Mouse (Mus musculus): ENCODE measurements around the gene Gsta2.
"Not testable (repeated sequence)": the region's sequence is repeated elsewhere in the genome, so short reads cannot be mapped to it uniquely, and the experiment has no call there.

Gene Gsta2

DNA sequence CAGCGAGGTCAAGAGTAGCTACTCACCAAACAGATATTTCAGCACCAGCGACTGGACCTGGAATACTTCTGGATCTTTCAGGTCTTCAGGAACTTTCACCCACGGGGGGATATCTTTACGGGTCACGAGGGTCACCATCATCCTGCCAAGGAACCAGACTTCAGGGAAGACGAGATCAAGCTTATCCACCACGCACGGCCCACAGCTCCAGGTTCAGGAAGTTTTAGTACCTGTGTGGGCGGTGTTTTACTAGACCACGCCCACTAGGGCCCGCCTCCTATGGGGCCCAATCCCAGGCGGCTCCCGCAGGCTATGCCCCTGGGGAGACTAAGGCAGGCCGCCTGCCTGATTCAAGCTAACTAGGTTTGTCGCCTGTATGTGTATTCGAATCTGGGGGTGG lies 12.4 kb upstream of the Gsta2 start, which contains the start of gene Dppa5a:
Dppa5a (minus strand) TSS at position 219 of the 400 bp plus-strand sequence.
- in situ Hi-C loops (cut with MseI, MboI), result not testable (repeated sequence)

DNA sequence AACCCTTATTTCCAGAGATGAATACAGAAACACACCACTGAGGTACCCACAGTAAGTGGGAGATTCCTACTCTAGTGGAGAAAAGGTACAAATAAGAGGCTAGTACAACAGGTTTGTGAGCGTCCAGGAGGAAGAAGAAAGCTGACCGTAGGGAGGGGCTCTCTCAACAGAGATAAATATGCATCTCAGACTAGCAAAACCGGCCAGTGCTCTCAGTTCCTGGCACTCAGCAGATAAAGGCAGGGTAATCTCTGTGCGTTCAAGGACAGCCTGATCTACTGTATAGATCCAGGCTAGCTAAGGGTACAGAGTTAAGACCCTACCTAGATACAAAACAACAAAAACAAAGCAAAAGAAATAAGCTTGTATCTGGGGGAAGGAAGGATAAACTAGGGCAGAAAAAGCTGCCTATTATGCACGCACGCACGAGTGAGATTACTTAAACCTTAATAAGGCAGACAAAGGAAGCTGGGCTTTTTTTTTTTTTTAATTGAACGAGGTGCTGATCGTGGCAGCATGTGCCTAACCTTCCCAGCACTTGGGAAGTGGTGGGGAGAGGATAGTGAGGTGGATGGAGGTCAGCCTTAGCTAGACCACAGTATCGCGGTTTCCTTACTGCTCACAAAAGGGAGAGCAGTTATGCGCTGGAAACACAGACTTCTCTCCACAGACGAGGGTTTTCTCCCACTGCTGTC lies 10.4 kb upstream of the Gsta2 start:
- in situ Hi-C loops (cut with MseI, MboI), result no loop called here

DNA sequence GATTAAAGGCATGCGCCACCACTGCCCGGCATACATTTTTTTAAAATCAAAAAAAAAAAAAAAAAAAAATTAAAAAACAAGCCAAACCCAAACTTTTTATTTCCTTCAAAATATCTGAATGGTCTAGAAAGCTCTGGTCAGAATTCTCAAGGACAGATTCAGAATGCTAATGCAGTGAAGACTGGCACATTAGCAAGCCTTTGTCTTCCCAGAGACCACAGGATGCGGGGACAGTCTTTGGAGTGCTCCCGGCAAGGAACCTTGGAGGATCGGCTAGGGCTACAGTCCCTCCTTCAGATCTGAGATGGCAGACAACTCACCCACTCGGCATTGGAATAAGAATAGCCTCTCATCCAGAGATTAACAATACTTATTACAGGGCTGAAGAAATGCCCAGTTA lies 9.1 kb upstream of the Gsta2 start:
- in situ Hi-C loops (cut with MseI, MboI), result no loop called here

DNA sequence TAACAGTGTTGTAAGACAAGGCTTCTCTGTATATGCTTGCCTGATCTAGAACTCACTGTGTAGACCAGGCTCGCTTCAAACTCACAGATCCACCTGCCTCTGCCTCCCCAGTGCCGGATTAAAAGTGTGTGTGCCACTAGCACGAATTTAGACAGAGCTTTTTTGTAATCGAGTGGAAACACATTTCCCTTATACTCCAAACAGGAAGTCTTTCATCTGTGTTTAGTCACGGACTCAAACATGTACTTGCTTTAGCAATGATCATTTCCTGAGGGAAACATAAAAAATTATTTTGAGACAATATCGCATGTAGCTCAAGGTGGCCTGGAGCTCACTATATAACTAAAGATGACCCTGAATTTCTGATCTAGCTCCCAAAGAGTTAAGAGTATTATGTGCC lies 7.8 kb upstream of the Gsta2 start:
- in situ Hi-C loops (cut with MseI, MboI), result no loop called here

DNA sequence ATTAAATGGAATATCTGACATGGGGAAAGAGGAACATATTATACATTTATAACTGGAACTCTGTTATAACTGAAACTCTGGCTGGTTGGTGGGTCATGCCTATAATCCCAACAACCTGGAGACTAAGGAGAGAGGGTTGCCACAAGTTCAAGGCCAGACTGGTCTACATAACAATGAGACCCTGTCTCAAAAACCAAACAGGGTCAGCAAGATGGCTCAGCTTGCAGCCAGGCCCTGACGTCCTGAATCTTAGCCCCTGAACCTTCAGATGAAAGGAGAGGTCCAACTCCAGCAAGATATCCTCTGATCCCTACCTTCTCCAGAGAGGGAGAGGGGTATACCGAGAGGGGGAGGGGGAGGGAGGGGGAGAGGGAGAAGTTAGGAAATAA lies 4.9 kb upstream of the Gsta2 start:
- in situ Hi-C loops (cut with MseI, MboI), result no loop called here

DNA sequence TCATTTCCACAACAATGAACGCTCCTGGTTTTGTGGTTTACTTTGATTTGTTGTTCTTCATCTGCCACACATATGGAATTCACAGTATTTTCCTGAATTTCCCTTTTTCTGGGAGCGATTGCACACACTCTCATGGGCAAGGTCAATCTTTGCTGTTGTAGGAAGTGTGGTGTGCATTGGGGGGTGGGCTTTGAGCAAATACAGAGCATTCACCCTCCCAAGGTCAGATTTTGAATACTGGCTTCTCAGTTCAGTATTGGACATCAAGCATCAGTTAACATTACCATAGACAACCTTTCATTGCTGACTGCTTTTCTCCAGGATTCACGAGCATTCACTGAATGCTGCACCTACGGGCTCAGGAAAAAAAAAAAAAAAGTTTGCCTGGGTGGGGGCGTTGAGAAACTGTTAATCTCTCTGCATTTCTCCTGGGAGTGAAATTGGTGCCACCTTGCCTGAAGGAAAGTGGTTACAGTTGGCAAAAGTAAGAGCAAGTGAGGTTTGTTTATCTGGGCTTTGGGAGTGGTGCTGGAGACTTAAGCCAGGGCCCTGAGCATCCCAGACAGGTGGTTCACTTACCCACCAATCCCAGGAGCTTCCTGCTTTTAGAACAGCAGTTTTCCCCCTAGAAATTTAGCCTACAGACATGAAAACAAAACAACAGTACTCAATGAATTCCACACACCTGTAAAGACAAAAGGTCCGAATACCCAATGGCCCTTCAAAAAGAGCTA lies 4.3 kb upstream of the Gsta2 start:
- in situ Hi-C loops (cut with MseI, MboI), result loop anchor here in 1 of 2 experiments (5.0 kb wide), 1 partner anchor 32 kb away; no protein-coding TSS in a partner anchor

DNA sequence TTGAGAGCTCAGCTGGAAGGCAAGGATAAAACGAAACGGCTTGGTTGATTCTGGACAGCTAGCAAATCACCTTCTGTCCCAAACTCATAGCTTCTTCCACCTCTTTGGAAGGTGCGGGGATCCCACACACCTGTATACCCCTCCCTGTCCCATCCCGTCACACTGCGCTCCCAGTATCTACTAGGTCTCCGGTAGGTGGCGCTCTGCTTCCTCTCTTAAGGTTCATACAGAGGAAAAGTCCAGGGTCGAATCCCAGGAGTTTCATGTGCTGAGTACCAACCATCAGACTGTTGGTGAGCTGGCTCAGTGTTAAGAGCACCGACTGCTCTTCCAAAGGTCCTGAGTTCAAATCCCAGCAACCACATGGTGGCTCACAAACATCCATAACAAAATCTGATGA lies 2.5 kb upstream of the Gsta2 start:
- in situ Hi-C loops (cut with MseI, MboI), result loop anchor here in 1 of 2 experiments (5.0 kb wide), 1 partner anchor 34 kb away; no protein-coding TSS in a partner anchor

DNA sequence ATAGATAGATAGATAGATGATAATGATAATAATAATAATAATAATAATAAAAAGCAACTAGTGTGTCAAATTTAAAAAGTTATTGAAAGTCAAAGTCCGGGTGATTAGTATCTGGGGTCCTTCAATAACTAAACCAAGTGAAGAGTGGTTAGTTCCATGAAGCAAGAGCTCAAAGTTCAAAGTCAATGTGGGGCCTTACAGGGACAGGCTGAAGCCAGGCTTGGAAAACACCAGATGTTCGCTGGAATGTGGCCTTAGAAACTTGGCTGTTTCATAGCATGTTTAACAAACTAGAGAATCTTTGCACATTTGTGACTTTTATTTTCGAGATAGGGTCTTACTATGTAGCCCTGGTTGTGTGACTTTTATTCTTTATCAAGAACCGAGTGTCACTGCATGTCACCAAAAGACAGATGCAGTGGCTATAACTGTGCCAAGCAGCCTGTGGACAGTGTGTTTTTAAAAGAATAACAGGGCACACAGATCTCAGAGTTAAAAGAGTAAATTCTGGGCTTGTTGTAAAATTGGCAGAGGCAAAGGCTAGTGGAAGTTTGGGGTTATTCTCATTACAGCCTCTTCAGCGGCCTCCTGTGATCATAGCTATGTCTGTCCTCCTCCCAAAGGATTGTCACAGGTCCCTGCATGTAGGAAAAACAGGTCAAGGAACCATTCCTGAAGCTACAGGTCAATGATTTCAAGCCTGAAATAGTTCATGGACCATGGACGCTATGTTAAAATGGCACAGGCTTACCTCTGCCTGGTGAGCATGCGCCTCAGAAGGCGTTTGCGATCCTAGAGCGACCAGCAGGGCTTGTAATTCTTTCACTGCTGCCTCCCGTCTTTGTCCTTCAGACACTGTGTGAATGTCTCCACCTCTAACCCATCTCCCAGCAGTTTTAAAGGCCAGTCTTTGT lies 666 bp downstream of the Gsta2 start:
- in situ Hi-C loops (cut with MseI, MboI), result loop anchor here in 1 of 2 experiments (5.0 kb wide), 1 partner anchor 37 kb away; no protein-coding TSS in a partner anchor

DNA sequence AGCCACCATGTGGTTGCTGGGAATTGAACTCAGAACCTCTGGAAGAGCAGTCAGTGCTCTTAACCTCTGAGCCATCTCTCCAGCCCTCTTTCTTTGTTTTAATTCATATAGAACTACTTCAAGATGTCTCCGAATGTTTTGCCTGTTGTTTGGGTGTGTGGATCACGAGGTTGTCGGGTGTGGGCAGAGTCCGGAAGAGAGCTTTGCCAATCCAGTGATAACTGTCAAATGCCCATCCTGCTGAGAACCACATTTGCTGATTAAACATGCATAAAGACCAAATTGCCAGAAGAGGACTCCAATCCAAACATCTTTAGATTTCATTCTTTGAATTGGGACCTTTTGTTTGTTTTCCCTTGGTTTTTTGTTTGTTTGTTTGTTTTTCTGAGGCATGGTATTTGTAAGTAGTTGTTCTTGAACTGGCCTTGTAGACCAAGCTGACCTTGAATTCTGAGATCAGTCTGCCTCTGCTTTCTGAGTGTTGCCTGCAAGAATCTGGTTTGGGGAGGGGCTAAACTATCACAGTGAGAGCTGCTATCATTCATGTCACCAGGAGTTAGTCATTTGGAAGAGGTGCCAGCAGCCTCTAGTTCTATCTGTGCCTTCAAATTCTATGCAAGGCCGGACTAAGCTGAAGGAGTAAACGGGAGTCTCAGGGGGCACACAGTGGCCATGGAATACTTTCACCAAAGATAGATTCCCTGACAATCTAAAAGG lies 3.9 kb downstream of the Gsta2 start:
- in situ Hi-C loops (cut with MseI, MboI), result no loop called here

DNA sequence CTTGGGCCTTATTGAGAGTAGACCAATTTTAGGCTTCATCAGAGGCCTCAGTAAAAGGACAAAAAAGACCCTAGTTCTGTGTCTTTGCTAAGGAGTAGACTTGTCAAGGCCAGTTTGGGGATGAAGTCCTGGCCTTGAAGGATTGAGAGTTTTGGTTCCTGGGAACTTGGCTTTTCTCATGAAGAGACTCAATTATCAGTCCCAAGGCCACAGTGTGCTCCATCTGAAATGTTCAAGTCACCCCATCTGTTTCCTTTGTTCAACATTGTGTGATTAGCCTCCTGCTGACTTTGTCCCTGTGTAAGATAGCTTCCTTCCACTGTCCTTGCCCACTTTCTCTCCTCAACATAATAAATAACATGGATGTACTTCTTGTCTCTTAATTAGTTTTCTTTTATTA lies 5.6 kb downstream of the Gsta2 start:
- in situ Hi-C loops (cut with MseI, MboI), result not testable (repeated sequence)

DNA sequence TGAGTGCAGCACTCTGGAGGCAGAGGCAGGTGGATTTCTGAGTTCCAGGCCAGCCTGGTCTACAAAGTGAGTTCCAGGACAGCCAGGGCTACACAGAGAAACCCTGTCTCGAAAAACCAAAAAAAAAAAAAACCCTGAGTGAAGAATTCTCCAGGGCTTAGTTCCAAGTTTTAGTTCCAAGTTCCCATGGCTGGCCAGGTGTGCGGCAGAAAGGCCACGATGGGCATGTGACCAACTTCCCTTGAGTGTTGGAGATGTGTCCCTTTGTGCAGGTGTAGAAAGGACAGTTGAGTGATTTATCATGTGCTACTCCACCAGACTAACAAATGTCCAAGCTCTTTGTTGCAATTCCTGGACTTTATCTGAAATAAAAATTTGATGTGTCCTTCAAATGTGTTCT lies 6.4 kb downstream of the Gsta2 start:
- in situ Hi-C loops (cut with MseI, MboI), result not testable (repeated sequence)

DNA sequence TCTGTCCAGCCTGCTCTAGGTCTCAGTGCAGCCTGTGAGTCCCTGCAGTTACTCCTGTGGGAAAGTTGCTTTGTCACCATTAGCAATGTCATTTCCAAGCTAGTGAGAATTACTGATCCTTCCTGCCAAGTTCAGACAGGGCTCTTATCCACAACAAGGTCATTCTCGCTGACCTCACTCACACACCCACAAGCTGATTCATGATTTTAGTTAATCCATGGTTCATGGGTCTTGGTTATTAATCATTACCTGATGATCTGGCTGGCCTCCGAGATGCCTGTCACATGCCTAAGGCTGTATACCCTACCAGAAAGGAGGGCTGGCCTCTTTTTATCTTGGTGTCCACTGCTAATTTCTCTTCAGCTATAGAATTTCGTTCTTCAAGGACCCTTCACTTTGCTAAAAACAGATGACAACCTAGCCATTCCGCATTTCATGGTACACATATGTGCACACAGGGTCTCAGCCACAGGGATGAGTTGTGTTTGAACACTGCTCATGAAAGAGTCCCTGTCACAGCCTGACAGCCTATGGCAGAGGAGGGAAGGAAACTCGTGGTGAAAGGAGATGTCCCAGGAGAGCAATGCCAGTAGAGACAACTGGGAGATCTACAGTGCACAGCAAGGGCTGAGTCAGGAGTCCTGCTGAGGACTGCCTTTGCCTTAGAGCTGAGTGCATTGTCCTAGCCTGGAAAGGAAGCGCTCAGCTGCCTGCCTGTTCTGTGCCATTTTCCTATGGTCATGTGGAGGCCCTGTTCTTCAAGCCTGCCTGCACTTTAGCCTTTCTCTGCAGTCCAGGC lies 7.2 kb downstream of the Gsta2 start:
- in situ Hi-C loops (cut with MseI, MboI), result not testable (repeated sequence)

DNA sequence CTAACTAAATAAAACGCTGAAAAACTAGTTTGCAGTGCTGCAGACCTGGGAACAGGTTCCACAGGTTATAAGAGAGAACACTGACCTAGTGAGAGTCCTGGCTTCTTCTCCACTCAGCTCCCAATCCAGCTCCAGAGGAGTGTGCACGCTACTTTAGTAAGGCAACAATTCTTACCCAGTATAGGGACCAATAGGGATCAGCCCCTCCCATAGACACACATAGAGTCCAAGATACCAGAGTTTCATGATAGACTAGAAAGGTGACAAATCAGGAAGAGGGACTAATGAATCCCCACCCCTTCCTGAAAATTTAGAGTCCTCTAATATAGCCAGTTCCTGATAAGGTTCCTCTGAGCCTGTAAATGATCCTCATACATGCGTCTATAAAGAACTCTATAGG lies 8.6 kb downstream of the Gsta2 start:
- in situ Hi-C loops (cut with MseI, MboI), result no loop called here

DNA sequence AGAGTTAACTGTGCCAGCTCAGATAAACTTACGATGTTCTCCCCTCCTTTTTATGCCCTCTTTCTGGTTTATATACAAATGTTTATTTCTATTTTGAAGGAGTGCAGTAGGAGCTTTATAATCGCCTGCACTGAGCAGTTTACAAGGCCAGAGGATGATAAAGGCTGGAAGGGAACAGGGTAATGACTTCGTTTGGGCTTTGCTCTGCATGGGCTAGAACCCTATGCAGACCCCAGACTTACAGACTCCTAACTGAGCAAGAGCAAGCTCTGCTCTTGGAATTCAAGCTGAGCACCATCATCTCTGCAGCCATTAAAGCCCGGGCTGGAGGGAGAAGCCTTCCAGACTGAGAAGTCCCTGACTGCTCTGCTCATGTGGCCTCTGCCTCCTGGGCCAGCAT lies 10.4 kb downstream of the Gsta2 start:
- in situ Hi-C loops (cut with MseI, MboI), result not testable (repeated sequence)

DNA sequence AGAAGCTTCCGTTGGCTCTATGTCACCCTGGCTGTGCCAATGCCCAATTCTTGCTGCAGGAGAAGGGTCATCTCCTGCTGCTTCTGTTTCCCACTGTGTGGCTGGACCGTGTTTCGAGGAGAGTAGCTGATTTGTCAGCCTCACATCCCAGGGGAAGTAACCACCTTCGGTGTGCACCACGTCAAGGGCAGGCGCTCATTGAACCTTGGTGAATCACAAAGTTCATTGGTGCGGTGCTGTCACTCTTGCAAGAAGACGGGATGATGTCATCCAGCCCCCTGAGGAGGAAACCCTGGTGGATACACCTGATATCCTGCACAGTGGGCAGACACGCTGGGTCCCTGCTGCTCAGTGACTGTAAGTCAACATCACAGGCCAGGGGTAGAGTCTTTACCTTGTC lies 12.5 kb downstream of the Gsta2 start:
- in situ Hi-C loops (cut with MseI, MboI), result not testable (repeated sequence)

DNA sequence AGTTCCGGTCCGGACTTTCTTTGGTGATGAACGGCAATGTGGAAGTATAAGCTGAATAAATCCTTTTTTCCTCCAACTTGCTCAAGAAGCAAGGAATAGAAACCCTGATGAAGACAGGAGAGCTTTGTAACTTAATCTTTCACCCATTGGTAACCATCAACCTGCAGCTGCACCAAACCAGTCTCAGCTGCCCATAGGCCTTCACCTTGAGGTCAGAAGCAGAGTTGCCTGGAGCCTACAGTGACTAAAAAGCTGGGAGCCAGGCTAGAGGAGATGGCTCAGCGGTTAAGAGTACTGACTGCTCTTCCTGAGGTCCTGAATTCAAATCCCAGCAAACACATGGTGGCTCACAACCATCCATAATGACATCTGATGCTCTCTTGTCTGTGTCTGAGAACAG lies 13.1 kb downstream of the Gsta2 start:
- in situ Hi-C loops (cut with MseI, MboI), result not testable (repeated sequence)

DNA sequence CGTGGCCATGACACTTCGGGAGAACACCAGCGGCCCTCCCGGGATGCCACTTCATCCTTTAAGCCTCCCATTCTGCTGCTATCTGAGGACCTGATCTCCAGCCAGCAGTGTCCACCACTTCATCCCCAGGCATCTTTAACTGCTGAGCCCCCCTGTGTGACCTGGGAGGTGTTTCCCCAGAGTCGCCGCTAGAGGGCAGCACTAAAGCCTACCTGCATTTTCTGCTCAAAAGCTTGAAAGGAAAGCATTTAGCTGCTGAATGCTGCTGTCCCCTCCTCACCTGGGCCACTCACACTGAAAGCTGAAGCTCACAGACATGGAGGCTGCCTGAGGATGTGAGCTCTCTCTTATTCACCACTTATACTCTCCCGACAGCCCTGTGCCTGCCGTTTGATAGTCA lies 15.3 kb downstream of the Gsta2 start:
- in situ Hi-C loops (cut with MseI, MboI), result not testable (repeated sequence)

DNA sequence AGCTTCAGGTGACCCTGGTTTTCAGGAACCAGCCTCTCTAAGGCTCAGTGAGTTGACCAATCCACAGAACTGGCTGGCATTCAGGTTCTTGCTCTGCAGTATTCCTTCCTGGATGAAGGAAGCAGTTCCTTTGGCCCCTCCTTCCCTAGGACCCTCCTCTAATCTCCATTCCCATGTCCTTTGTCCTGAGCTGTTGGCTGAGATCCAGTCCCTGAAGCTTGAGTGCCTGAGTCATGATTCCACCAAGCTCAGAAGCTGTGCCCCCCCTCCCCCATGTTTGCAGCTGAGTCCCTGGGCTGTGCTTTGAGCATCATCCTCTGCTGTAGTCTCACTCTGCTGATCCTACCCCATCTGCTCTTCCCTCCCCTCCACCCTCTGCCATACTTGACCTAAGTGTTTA lies 18.5 kb downstream of the Gsta2 start:
- in situ Hi-C loops (cut with MseI, MboI), result not testable (repeated sequence)

DNA sequence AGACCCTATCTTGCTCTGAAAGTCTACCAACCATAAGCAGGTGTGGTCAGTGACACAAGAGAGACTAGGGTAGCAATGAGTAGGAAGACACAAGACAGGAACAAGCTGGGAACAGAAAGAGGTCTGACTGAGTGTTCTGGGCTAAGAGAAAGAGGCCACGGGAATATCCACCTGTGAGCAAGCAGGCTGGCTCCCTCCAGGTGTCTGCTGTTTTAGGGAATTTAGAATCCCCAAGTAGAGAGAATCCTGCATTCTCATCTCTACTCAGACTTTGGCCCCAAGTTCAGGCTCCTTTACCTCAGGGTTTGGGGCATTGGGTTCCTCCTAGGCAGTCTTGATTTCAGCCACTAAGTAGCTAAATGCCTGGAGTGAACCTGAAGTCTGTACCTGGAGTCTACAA lies 28.3 kb downstream of the Gsta2 start, which contains the start of gene Omt2b:
Omt2b (plus strand) TSS at position 301 of the 400 bp plus-strand sequence.
- in situ Hi-C loops (cut with MseI, MboI), result not testable (repeated sequence)

DNA sequence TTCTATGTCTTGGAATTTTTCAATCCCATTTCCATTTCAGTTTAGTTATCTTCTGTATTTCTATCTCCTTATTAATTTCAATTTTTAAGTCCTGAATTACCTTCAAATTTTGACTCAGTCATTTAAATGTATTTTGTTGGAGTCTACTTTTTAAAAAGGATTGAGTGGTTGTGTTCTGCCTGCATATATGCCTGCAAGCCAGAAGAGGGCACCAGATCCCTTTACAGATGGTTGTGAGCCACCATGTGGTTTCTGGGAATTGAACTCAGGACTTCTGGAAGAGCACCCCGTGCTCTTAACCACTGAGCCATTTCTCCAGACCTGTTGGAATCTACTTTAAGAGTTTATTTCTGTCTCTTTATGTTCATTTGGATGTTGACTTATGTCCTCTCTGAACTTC lies 36.1 kb downstream of the Gsta2 start:
- in situ Hi-C loops (cut with MseI, MboI), result no loop called here
